Mouse (Mus musculus): ENCODE data around the gene Pkd1l2. TPM values are rescaled to one million over a fixed set of nuclear protein-coding genes. Genes with fewer than 3 reads are reported as not detected.
A peak's percentile ranks its signal among the peaks of the same experiment; 100 is the strongest.

Gene Pkd1l2
- total and polyA plus RNA-seq, 2 experiments from 2014 or later, result 0.05 to 2.0 TPM

GRCm38 (mm10) chr8:117074350-117075182 is 7.7 kb downstream of the Pkd1l2 start:
- Histone ChIP-seq H3K4me1 (ENCODE audit: insufficient read depth, low read length) (no peaks in the 10 kb centered on the region), H3K4me3 (ENCODE audit: low read length) (no peak overlapping the region), H3K9ac (replicated peaks; ENCODE audit: low read length) (no peak overlapping the region), H3K4me2 (ENCODE audit: low read depth, low read length) (no peak overlapping the region), H3K27ac (no peak overlapping the region), H3K36me3 (ENCODE audit: insufficient read depth, low read length) (no peaks in the 10 kb centered on the region), H3K9me3 (ENCODE audit: low read length) (no peaks in the 10 kb centered on the region), H3K27me3 (ENCODE audit: insufficient read depth, low read length) (no peaks in the 10 kb centered on the region)
- ATAC-seq, result no peak
- WGBS, result 65% methylated on average over 10 of the region's 10 CpGs
- TF ChIP-seq CTCF (IDR thresholded peaks at IDR 0.05; ENCODE audit: low read depth), result no peak
- DNase-seq (ENCODE audit: low spot score), result no peak

DNA sequence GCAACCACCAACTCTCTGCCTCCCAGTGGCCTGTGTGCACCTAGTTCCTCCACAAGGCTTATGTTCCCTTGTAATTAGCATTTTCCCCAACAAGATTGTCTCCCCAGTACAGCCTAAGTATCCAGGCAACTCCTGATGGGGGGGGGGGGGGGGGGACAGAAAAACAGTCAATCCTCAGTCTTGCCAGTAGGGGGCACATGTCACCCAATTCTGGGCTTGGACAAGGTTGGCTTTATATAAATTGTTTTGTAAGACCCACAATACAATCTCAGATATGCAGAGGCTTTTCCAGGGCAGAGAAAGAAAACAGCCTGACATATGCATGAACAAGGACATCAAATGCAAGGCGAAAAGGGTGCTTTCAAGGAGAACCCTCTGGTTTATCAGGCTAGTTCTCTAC is 12.5 kb downstream of the Pkd1l2 start:
- H3K4me2 ChIP-seq (ENCODE audit: low read depth, low read length), result no peak overlapping the region
- no peak for ATAC-seq
- no peaks in the 10 kb centered on the region for H3K9me3 ChIP-seq (ENCODE audit: low read length)
- H3K4me3 ChIP-seq (ENCODE audit: low read length), result no peak overlapping the region
- H3K9ac ChIP-seq (replicated peaks; ENCODE audit: low read length), result no peak overlapping the region
- WGBS, result 89% methylated on average over 1 of the region's 1 CpGs
- TF ChIP-seq CTCF (IDR thresholded peaks at IDR 0.05; ENCODE audit: low read depth), result peak; percentile 63
- no peaks in the 10 kb centered on the region for H3K4me1 ChIP-seq (ENCODE audit: insufficient read depth, low read length)
- no peak overlapping the region for H3K27ac ChIP-seq
- H3K27me3 ChIP-seq (ENCODE audit: insufficient read depth, low read length), result no peaks in the 10 kb centered on the region
- H3K36me3 ChIP-seq (ENCODE audit: insufficient read depth, low read length), result no peaks in the 10 kb centered on the region
- DNase-seq (ENCODE audit: low spot score), result peak; percentile 64

DNA sequence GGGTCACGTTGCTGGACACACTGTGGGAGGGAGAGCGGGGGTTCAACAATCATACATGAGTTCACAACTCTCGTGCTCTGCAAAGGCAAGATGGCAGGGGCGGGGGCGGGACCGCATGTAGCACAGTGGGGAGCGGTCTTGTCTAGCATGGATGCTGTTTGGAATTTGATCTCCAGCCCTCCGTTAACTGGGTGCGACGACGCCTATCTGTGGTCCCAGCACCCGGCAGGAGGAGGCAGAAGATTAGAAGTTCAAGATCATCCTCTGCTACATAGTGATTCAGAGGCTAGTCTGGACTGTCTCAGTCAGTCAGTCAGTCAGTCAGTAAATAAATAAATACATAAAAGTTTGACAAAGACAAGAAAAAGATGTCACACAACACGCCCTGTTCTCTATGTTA is 14.0 kb downstream of the Pkd1l2 start:
- Histone ChIP-seq H3K27ac (no peak overlapping the region), H3K4me2 (ENCODE audit: low read depth, low read length) (no peak overlapping the region), H3K27me3 (ENCODE audit: insufficient read depth, low read length) (no peaks in the 10 kb centered on the region), H3K9ac (replicated peaks; ENCODE audit: low read length) (no peak overlapping the region), H3K4me1 (ENCODE audit: insufficient read depth, low read length) (no peaks in the 10 kb centered on the region), H3K4me3 (ENCODE audit: low read length) (no peak overlapping the region), H3K9me3 (ENCODE audit: low read length) (no peaks in the 10 kb centered on the region), H3K36me3 (ENCODE audit: insufficient read depth, low read length) (no peaks in the 10 kb centered on the region)
- TF ChIP-seq CTCF (IDR thresholded peaks at IDR 0.05; ENCODE audit: low read depth), result no peak
- WGBS, result 77% methylated on average over 13 of the region's 13 CpGs
- DNase-seq (ENCODE audit: low spot score) (no peak), ATAC-seq (no peak)

DNA sequence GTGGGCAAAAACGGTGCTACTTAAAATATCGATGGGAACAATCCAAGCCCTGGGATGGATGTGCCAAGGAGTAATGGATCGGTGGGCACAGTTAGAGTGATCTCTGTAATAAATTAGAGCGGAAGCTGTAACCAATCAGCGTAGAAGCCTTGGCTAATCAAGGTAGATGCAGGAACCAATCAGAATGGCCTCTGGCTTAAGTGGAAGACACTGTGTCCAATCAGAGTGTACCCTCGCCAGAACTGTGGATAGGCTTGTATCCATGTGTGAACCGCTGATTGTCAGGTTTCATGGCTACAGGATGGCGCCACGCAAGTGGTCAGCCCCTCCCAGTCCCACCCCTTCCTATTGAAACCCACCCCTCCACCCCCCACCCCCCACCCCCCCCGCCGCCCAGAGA is 14.9 kb downstream of the Pkd1l2 start:
- Histone ChIP-seq H3K27me3 (ENCODE audit: insufficient read depth, low read length) (no peaks in the 10 kb centered on the region), H3K4me2 (ENCODE audit: low read depth, low read length) (no peak overlapping the region), H3K27ac (no peak overlapping the region), H3K4me1 (ENCODE audit: insufficient read depth, low read length) (no peaks in the 10 kb centered on the region), H3K9ac (replicated peaks; ENCODE audit: low read length) (no peak overlapping the region), H3K9me3 (ENCODE audit: low read length) (no peaks in the 10 kb centered on the region), H3K36me3 (ENCODE audit: insufficient read depth, low read length) (no peaks in the 10 kb centered on the region), H3K4me3 (ENCODE audit: low read length) (no peak overlapping the region)
- ATAC-seq, result no peak
- no peak for TF ChIP-seq CTCF (IDR thresholded peaks at IDR 0.05; ENCODE audit: low read depth)
- 92% methylated on average over 11 of the region's 11 CpGs for WGBS
- DNase-seq (ENCODE audit: low spot score), result no peak

DNA sequence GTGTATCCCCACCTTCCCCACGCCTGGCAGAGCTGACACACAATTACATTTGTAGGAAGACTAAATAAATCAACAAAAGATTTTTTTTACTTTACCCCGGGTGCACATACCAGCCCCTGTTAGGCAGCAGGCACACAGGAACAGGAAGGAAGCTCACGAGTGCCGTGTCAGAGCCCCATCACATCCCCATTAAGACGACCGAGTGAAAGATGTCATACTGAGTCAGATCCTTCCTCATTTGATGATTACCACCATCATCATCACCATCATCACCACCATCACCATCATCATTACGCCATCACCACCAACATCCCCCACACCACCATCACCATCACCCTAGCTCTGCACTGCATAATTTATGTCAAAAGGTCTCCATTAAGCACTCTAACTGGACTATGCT is 15.3 kb downstream of the Pkd1l2 start:
- no peak for TF ChIP-seq CTCF (IDR thresholded peaks at IDR 0.05; ENCODE audit: low read depth)
- no peak overlapping the region for H3K27ac ChIP-seq
- no peak overlapping the region for H3K9ac ChIP-seq (replicated peaks; ENCODE audit: low read length)
- H3K4me1 ChIP-seq (ENCODE audit: insufficient read depth, low read length), result no peaks in the 10 kb centered on the region
- H3K9me3 ChIP-seq (ENCODE audit: low read length), result no peaks in the 10 kb centered on the region
- DNase-seq (ENCODE audit: low spot score), result no peak
- ATAC-seq, result no peak
- no peaks in the 10 kb centered on the region for H3K36me3 ChIP-seq (ENCODE audit: insufficient read depth, low read length)
- no peak overlapping the region for H3K4me2 ChIP-seq (ENCODE audit: low read depth, low read length)
- no peak overlapping the region for H3K4me3 ChIP-seq (ENCODE audit: low read length)
- no peaks in the 10 kb centered on the region for H3K27me3 ChIP-seq (ENCODE audit: insufficient read depth, low read length)
- 89% methylated on average over 7 of the region's 7 CpGs for WGBS

GRCm38 (mm10) chr8:117061180-117061880 is 20.9 kb downstream of the Pkd1l2 start:
- no peak for TF ChIP-seq CTCF (IDR thresholded peaks at IDR 0.05; ENCODE audit: low read depth)
- peak; percentile 67 for ATAC-seq
- WGBS, result 43% methylated on average over 12 of the region's 13 CpGs
- no peaks in the 10 kb centered on the region for H3K9me3 ChIP-seq (ENCODE audit: low read length)
- no peak overlapping the region for H3K4me3 ChIP-seq (ENCODE audit: low read length)
- peak overlapping the region; percentile 45; the same call in 1 of the 2 replicates for H3K27ac ChIP-seq
- DNase-seq (ENCODE audit: low spot score), result peak; percentile 56
- no peaks in the 10 kb centered on the region for H3K27me3 ChIP-seq (ENCODE audit: insufficient read depth, low read length)
- no peaks in the 10 kb centered on the region for H3K36me3 ChIP-seq (ENCODE audit: insufficient read depth, low read length)
- H3K4me2 ChIP-seq (ENCODE audit: low read depth, low read length), result no peak overlapping the region
- no peak overlapping the region for H3K9ac ChIP-seq (replicated peaks; ENCODE audit: low read length)
- H3K4me1 ChIP-seq (ENCODE audit: insufficient read depth, low read length), result no peaks in the 10 kb centered on the region

- no peak for DNase-seq (ENCODE audit: low spot score)
- Histone ChIP-seq H3K27me3 (ENCODE audit: insufficient read depth, low read length) (no peaks in the 10 kb centered on the region), H3K36me3 (ENCODE audit: insufficient read depth, low read length) (no peaks in the 10 kb centered on the region), H3K4me3 (ENCODE audit: low read length) (no peak overlapping the region), H3K4me2 (ENCODE audit: low read depth, low read length) (no peak overlapping the region), H3K9ac (replicated peaks; ENCODE audit: low read length) (no peak overlapping the region), H3K4me1 (ENCODE audit: insufficient read depth, low read length) (no peaks in the 10 kb centered on the region), H3K27ac (no peak overlapping the region), H3K9me3 (ENCODE audit: low read length) (no peaks in the 10 kb centered on the region)
- 0 out of 2 replicates have a peak, but pooled peaks have one; percentile 10 for TF ChIP-seq CTCF (IDR thresholded peaks at IDR 0.05; ENCODE audit: low read depth)
- 74% methylated on average over 13 of the region's 13 CpGs for WGBS
- ATAC-seq, result no peak
These were observed 21.9 kb downstream of the Pkd1l2 start for GRCm38 (mm10) chr8:117060306-117060705.
